Mouse (Mus musculus): ENCODE measurements at regions not wholly inside any gene's neighbourhood (a gene's known extent, or its start where the extent isn't known, plus 50 kb on each side); places are given as distances from the start of the nearest gene placed in this dataset.

GRCm38 (mm10) chrX:109811824-109812223, 615.3 kb downstream of the Gm6377 start:
- Histone ChIP-seq H3K9me3 (ENCODE audit: low read length) (no peaks in the 10 kb centered on the region), H3K4me2 (ENCODE audit: low read depth) (no peak overlapping the region), H3K36me3 (ENCODE audit: insufficient read depth) (no peaks in the 10 kb centered on the region), H3K4me1 (ENCODE audit: insufficient read depth) (no peaks in the 10 kb centered on the region), H3K9ac (no peak overlapping the region), H3K27me3 (ENCODE audit: insufficient read depth, low read length) (no peaks in the 10 kb centered on the region), H3K27ac (ENCODE audit: low read depth, low read length) (no peak overlapping the region), H3K4me3 (ENCODE audit: low read depth, low read length) (no peak overlapping the region)
- ATAC-seq, result no peak
- 60% methylated on average over 1 of the region's 1 CpGs for WGBS
- no peak for DNase-seq
- TF ChIP-seq CTCF (IDR thresholded peaks at IDR 0.05; ENCODE audit: low read depth), result no peak

- Histone ChIP-seq H3K27ac (ENCODE audit: low read depth, low read length) (no peak overlapping the region), H3K4me2 (ENCODE audit: low read depth) (no peak overlapping the region), H3K9me3 (ENCODE audit: low read length) (no peaks in the 10 kb centered on the region), H3K27me3 (ENCODE audit: insufficient read depth, low read length) (no peaks in the 10 kb centered on the region), H3K4me1 (ENCODE audit: insufficient read depth) (no peaks in the 10 kb centered on the region), H3K4me3 (ENCODE audit: low read depth, low read length) (no peak overlapping the region), H3K9ac (no peak overlapping the region), H3K36me3 (ENCODE audit: insufficient read depth) (no peaks in the 10 kb centered on the region)
- ATAC-seq, result peak; percentile 71
- TF ChIP-seq CTCF (IDR thresholded peaks at IDR 0.05; ENCODE audit: low read depth), result no peak
- peak; percentile 20 for DNase-seq
- WGBS, result 82% methylated on average over 2 of the region's 2 CpGs
Measured at GRCm38 (mm10) chrX:109842020-109842419, 645.5 kb downstream of the Gm6377 start.

GRCm38 (mm10) chrX:109845094-109845648, 648.6 kb downstream of the Gm6377 start:
- Histone ChIP-seq H3K27ac (ENCODE audit: low read depth, low read length) (no peak overlapping the region), H3K4me2 (ENCODE audit: low read depth) (no peak overlapping the region), H3K9me3 (ENCODE audit: low read length) (no peaks in the 10 kb centered on the region), H3K27me3 (ENCODE audit: insufficient read depth, low read length) (no peaks in the 10 kb centered on the region), H3K4me1 (ENCODE audit: insufficient read depth) (no peaks in the 10 kb centered on the region), H3K36me3 (ENCODE audit: insufficient read depth) (no peaks in the 10 kb centered on the region), H3K9ac (no peak overlapping the region), H3K4me3 (ENCODE audit: low read depth, low read length) (no peak overlapping the region)
- 43% methylated on average over 2 of the region's 2 CpGs for WGBS
- TF ChIP-seq CTCF (IDR thresholded peaks at IDR 0.05; ENCODE audit: low read depth), result no peak
- peak; percentile 13 for DNase-seq
- ATAC-seq, result peak; percentile 69; the same call in 1 of the 2 replicates

GRCm38 (mm10) chrX:109885572-109885971, 689.0 kb downstream of the Gm6377 start:
- H3K4me3 ChIP-seq (ENCODE audit: low read depth, low read length), result no peak overlapping the region
- WGBS, result 53% methylated on average over 1 of the region's 1 CpGs
- ATAC-seq, result no peak
- no peaks in the 10 kb centered on the region for H3K4me1 ChIP-seq (ENCODE audit: insufficient read depth)
- no peak overlapping the region for H3K9ac ChIP-seq
- DNase-seq, result no peak
- H3K36me3 ChIP-seq (ENCODE audit: insufficient read depth), result no peaks in the 10 kb centered on the region
- no peaks in the 10 kb centered on the region for H3K27me3 ChIP-seq (ENCODE audit: insufficient read depth, low read length)
- no peak overlapping the region for H3K27ac ChIP-seq (ENCODE audit: low read depth, low read length)
- TF ChIP-seq CTCF (IDR thresholded peaks at IDR 0.05; ENCODE audit: low read depth), result no peak
- no peaks in the 10 kb centered on the region for H3K9me3 ChIP-seq (ENCODE audit: low read length)
- no peak overlapping the region for H3K4me2 ChIP-seq (ENCODE audit: low read depth)

- ATAC-seq (no peak), DNase-seq (no peak)
- Histone ChIP-seq H3K4me2 (ENCODE audit: low read depth) (no peak overlapping the region), H3K9ac (no peak overlapping the region), H3K9me3 (ENCODE audit: low read length) (no peaks in the 10 kb centered on the region), H3K4me1 (ENCODE audit: insufficient read depth) (no peaks in the 10 kb centered on the region), H3K36me3 (ENCODE audit: insufficient read depth) (no peaks in the 10 kb centered on the region), H3K27ac (ENCODE audit: low read depth, low read length) (no peak overlapping the region), H3K4me3 (ENCODE audit: low read depth, low read length) (no peak overlapping the region), H3K27me3 (ENCODE audit: insufficient read depth, low read length) (no peaks in the 10 kb centered on the region)
- TF ChIP-seq CTCF (IDR thresholded peaks at IDR 0.05; ENCODE audit: low read depth), result no peak
- WGBS, result 75% methylated on average over 1 of the region's 1 CpGs
Measured at GRCm38 (mm10) chrX:109900077-109900476, 703.5 kb downstream of the Gm6377 start.

GRCm38 (mm10) chrX:109931130-109931529, 734.6 kb downstream of the Gm6377 start:
- H3K9ac ChIP-seq, result no peak overlapping the region
- no peak overlapping the region for H3K4me2 ChIP-seq (ENCODE audit: low read depth)
- ATAC-seq (no peak), DNase-seq (no peak)
- H3K27me3 ChIP-seq (ENCODE audit: insufficient read depth, low read length), result no peaks in the 10 kb centered on the region
- no peak for TF ChIP-seq CTCF (IDR thresholded peaks at IDR 0.05; ENCODE audit: low read depth)
- H3K9me3 ChIP-seq (ENCODE audit: low read length), result no peaks in the 10 kb centered on the region
- no peak overlapping the region for H3K4me3 ChIP-seq (ENCODE audit: low read depth, low read length)
- no peaks in the 10 kb centered on the region for H3K36me3 ChIP-seq (ENCODE audit: insufficient read depth)
- no peak overlapping the region for H3K27ac ChIP-seq (ENCODE audit: low read depth, low read length)
- no peaks in the 10 kb centered on the region for H3K4me1 ChIP-seq (ENCODE audit: insufficient read depth)

- TF ChIP-seq CTCF (IDR thresholded peaks at IDR 0.05; ENCODE audit: low read depth), result no peak
- H3K36me3 ChIP-seq (ENCODE audit: insufficient read depth), result no peaks in the 10 kb centered on the region
- ATAC-seq (no peak), DNase-seq (no peak)
- H3K27ac ChIP-seq (ENCODE audit: low read depth, low read length), result no peak overlapping the region
- no peak overlapping the region for H3K9ac ChIP-seq
- H3K9me3 ChIP-seq (ENCODE audit: low read length), result no peaks in the 10 kb centered on the region
- no peaks in the 10 kb centered on the region for H3K27me3 ChIP-seq (ENCODE audit: insufficient read depth, low read length)
- no peaks in the 10 kb centered on the region for H3K4me1 ChIP-seq (ENCODE audit: insufficient read depth)
- H3K4me3 ChIP-seq (ENCODE audit: low read depth, low read length), result no peak overlapping the region
- H3K4me2 ChIP-seq (ENCODE audit: low read depth), result no peak overlapping the region
- WGBS, result 64% methylated on average over 1 of the region's 1 CpGs
Measured at GRCm38 (mm10) chrX:109954533-109954932, 758.0 kb downstream of the Gm6377 start.

All from forebrain, postnatal 0 days (tissue).